Mouse (Mus musculus) hindbrain, postnatal 0 days (tissue): ENCODE measurements around the gene Slc35g3. TPM values are rescaled to one million over a fixed set of nuclear protein-coding genes. Genes with fewer than 3 reads are reported as not detected.
A peak's percentile ranks its signal among the peaks of the same experiment; 100 is the strongest.

Experiments
- ATAC-seq: fragments of 200-750 bp; cut with Nextera tagmentation; 2 replicates; pipeline ENCODE4 v1.8.0; 2017; ENCODE audit warnings: mild to moderate bottlenecking, moderate TSS enrichment, moderate library complexity
- DNase-seq: peaks from one replicate; pipeline ENCODE4 v3.0.0-alpha.2; 2015; ENCODE audit warnings: low spot score
- H3K27ac ChIP-seq: fragments of 300-500 bp; sonication (generic); 2 replicates; pipeline ENCODE4 v1.5.1; 2014; ENCODE audit warnings: mild to moderate bottlenecking
- H3K27me3 ChIP-seq: fragments of 300-500 bp; sonication (generic); 2 replicates; pipeline ENCODE4 v1.6.1; 2014; ENCODE audit warnings: low read length, mixed read lengths; ENCODE audit not compliant: insufficient read depth
- H3K36me3 ChIP-seq: fragments of 300-500 bp; sonication (generic); 2 replicates; pipeline ENCODE4 v1.6.1; 2014; ENCODE audit warnings: low read length, mixed read lengths; ENCODE audit not compliant: insufficient read depth
- H3K4me1 ChIP-seq: fragments of 300-500 bp; sonication (generic); 2 replicates; pipeline ENCODE4 v1.6.1; 2014; ENCODE audit warnings: antibody characterized with exemption, low read length, mixed read lengths; ENCODE audit not compliant: insufficient read depth
- H3K4me2 ChIP-seq: fragments of 300-500 bp; sonication (generic); 2 replicates; pipeline ENCODE4 v1.6.1; 2014; ENCODE audit warnings: low read depth, mild to moderate bottlenecking, low read length, moderate library complexity, mixed read lengths
- H3K4me3 ChIP-seq: fragments of 300-500 bp; sonication (generic); 2 replicates; pipeline ENCODE4 v1.5.1; 2014; ENCODE audit warnings: low read length
- H3K9ac ChIP-seq: fragments of 300-500 bp; sonication (generic); replicated peaks from 2 replicates; pipeline ENCODE4 v1.6.1; 2014; ENCODE audit warnings: mild to moderate bottlenecking, low read length, moderate library complexity, mixed read lengths
- H3K9me3 ChIP-seq: fragments of 300-500 bp; sonication (generic); 2 replicates; pipeline ENCODE4 v1.6.1; 2016; ENCODE audit warnings: low read length, mixed read lengths
- CTCF ChIP-seq: IDR thresholded peaks from 2 replicates; pipeline ENCODE4 v1.5.1; 2016; ENCODE audit warnings: antibody characterized with exemption, control low read depth, low read depth
- WGBS: fragments of 180-500 bp; shearing (Covaris S2); extraction: QIAGEN DNeasy Blood & Tissue Kit; methylation state at CpG from one replicate; pipeline ENCODE4 v1.1.7; 2014; 5-methylcytosine and 5-hydroxymethylcytosine counted together
- polyA plus RNA-seq: library from polyadenylated mRNA; unstranded; fragments of >200 nt; fragmentation: Nextera tagmentation; extraction: Ambion mirVana; gene quantifications from 2 replicates; pipeline ENCODE4 v1.2.1, GENCODE M21; 2015
- total RNA-seq: library from RNA; depleted of rRNA; stranded (reverse); fragments of >200 nt; gene quantifications from 2 replicates; pipeline ENCODE4 v1.2.3, GENCODE M21; 2014

The Slc35g3 gene
- total and polyA plus RNA-seq, 2 experiments from 2014 or later: 0.15 TPM; not detected in 1

DNA sequence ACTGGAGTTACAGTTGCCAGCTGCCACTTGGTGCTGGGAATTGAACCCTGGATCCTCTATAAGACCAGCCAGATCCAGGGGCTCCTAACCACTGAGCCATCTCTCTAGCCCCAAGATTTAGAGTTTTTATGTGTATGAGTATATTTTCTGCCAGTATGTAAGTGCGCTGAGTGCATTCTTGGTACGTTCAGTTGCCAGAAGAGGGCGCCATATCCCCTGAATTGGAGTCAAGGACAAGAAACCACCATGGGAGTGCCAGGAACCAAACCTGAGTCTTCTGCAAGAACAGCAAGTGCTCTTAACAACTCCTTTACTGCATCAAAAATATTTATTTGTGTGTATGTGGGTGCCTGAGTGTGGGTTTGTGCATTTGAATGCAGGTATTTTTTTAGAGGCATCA is 32.7 kb downstream of the Slc35g3 start:
- H3K36me3 ChIP-seq: peaks cover 2% of the 10 kb centered on the region
- H3K9me3 ChIP-seq: no peaks in the 10 kb centered on the region
- peak; percentile 54 for TF ChIP-seq CTCF
- no peak overlapping the region for H3K9ac ChIP-seq
- H3K27ac ChIP-seq: no peak overlapping the region
- 14% methylated on average over 3 of the region's 3 CpGs for WGBS
- ATAC-seq: no peak
- no peak overlapping the region for H3K4me3 ChIP-seq
- H3K27me3 ChIP-seq: no peaks in the 10 kb centered on the region
- no peaks in the 10 kb centered on the region for H3K4me1 ChIP-seq
- no peak overlapping the region for H3K4me2 ChIP-seq
- peak; percentile 69 for DNase-seq

DNA sequence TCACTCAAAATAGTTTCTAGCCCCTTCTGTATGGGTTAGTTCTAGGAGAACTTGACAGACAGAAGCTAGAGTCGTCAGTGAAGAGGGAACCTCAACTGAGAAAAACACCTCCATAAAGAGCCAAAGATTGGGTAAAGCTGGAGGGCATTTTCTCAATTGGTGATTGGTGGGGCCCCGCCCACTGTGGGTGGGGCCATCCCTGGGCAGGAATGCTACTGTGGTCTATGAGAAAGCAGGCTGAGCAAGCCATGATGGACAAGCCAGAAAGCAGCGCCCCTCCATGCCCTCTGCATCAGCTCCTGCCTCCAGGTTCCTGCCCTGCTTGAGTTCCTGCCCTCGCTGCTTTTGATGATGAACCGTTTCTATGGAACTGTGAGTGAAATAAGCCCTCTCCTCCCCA is 35.8 kb downstream of the Slc35g3 start:
- Histone ChIP-seq H3K27ac (no peak overlapping the region), H3K4me1 (no peaks in the 10 kb centered on the region), H3K36me3 (no peaks in the 10 kb centered on the region), H3K9ac (no peak overlapping the region), H3K4me3 (no peak overlapping the region), H3K9me3 (no peaks in the 10 kb centered on the region), H3K27me3 (no peaks in the 10 kb centered on the region), H3K4me2 (no peak overlapping the region)
- 44% methylated on average over 5 of the region's 5 CpGs for WGBS
- no peak for TF ChIP-seq CTCF
- DNase-seq (no peak), ATAC-seq (no peak)

GRCm38 (mm10) chr11:69723074-69723473 is 38.7 kb downstream of the Slc35g3 start:
- H3K9me3 ChIP-seq: no peaks in the 10 kb centered on the region
- no peak for TF ChIP-seq CTCF
- no peak overlapping the region for H3K4me2 ChIP-seq
- H3K4me1 ChIP-seq: no peaks in the 10 kb centered on the region
- ATAC-seq: no peak
- H3K27me3 ChIP-seq: no peaks in the 10 kb centered on the region
- DNase-seq: no peak
- WGBS: 41% methylated on average over 2 of the region's 2 CpGs
- H3K36me3 ChIP-seq: no peaks in the 10 kb centered on the region
- no peak overlapping the region for H3K4me3 ChIP-seq
- H3K27ac ChIP-seq: no peak overlapping the region
- H3K9ac ChIP-seq: no peak overlapping the region

DNA sequence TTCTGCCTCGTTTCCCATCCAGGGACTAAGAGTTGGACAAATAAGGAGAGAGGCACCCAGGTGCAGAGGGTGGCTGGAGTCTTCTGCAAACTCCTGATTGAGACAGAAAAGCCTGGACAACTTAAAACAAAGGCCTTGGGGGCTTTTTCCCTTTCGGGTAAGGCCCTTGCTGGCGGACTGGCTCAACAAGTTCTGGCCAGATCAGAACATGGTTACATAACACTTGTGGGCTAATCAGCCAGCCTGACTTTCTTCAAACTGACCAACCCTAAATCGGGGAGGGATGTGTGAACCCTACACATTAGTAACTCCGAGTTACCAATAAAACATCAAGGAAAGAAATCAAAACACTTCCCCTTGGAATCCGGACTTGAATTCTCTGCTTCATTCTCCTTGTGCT is 40.9 kb downstream of the Slc35g3 start:
- Histone ChIP-seq H3K4me3 (no peak overlapping the region), H3K9me3 (no peaks in the 10 kb centered on the region), H3K36me3 (no peaks in the 10 kb centered on the region), H3K4me1 (no peaks in the 10 kb centered on the region), H3K27ac (no peak overlapping the region), H3K9ac (no peak overlapping the region), H3K27me3 (no peaks in the 10 kb centered on the region), H3K4me2 (no peak overlapping the region)
- WGBS: 86% methylated on average over 6 of the region's 6 CpGs
- TF ChIP-seq CTCF: no peak
- ATAC-seq: no peak
- no peak for DNase-seq

GRCm38 (mm10) chr11:69719423-69719822 is 42.3 kb downstream of the Slc35g3 start:
- no peak overlapping the region for H3K4me3 ChIP-seq
- ATAC-seq: no peak
- no peak overlapping the region for H3K4me2 ChIP-seq
- no peak for DNase-seq
- no peak for TF ChIP-seq CTCF
- no peak overlapping the region for H3K27ac ChIP-seq
- 75% methylated on average over 6 of the region's 6 CpGs for WGBS
- no peaks in the 10 kb centered on the region for H3K9me3 ChIP-seq
- no peaks in the 10 kb centered on the region for H3K27me3 ChIP-seq
- no peak overlapping the region for H3K9ac ChIP-seq
- no peaks in the 10 kb centered on the region for H3K4me1 ChIP-seq
- H3K36me3 ChIP-seq: no peaks in the 10 kb centered on the region

- H3K9ac ChIP-seq: no peak overlapping the region
- DNase-seq (no peak), ATAC-seq (no peak)
- H3K27me3 ChIP-seq: no peaks in the 10 kb centered on the region
- H3K9me3 ChIP-seq: no peaks in the 10 kb centered on the region
- H3K4me1 ChIP-seq: no peaks in the 10 kb centered on the region
- H3K4me3 ChIP-seq: no peak overlapping the region
- H3K36me3 ChIP-seq: no peaks in the 10 kb centered on the region
- H3K27ac ChIP-seq: no peak overlapping the region
- TF ChIP-seq CTCF: no peak
- 20% methylated on average over 15 of the region's 15 CpGs for WGBS
- no peak overlapping the region for H3K4me2 ChIP-seq
These were observed 43.1 kb downstream of the Slc35g3 start for GRCm38 (mm10) chr11:69718661-69719060.

- ATAC-seq: no peak
- WGBS: 75% methylated on average over 4 of the region's 4 CpGs
- no peaks in the 10 kb centered on the region for H3K9me3 ChIP-seq
- no peak for TF ChIP-seq CTCF
- no peaks in the 10 kb centered on the region for H3K27me3 ChIP-seq
- H3K36me3 ChIP-seq: no peaks in the 10 kb centered on the region
- no peak overlapping the region for H3K4me3 ChIP-seq
- H3K9ac ChIP-seq: no peak overlapping the region
- no peak for DNase-seq
- H3K27ac ChIP-seq: no peak overlapping the region
- H3K4me2 ChIP-seq: no peak overlapping the region
- H3K4me1 ChIP-seq: no peaks in the 10 kb centered on the region
These were observed 44.8 kb downstream of the Slc35g3 start for GRCm38 (mm10) chr11:69716953-69717352.
